Mouse (Mus musculus) liver, embryonic 14.5 days (tissue): ENCODE results near the gene Myo1a. TPM values are rescaled to one million over a fixed set of nuclear protein-coding genes. Genes with fewer than 3 reads are reported as not detected.
A peak's percentile ranks its signal among the peaks of the same experiment; 100 is the strongest.

Experiments used
- ATAC-seq: fragments of 200-750 bp; cut with Nextera tagmentation; 2 replicates; pipeline ENCODE4 v1.8.0; 2017; ENCODE audit warnings: moderate number of reproducible peaks, mild to moderate bottlenecking, moderate library complexity; ENCODE audit not compliant: insufficient read depth
- DNase-seq, 3 experiments: peaks; one replicate each; pipeline ENCODE4 v3.0.0-alpha.2; 2012 to 2013; ENCODE audit warnings: low read depth in 3 of 3, low spot score in 3 of 3
- H3K27ac ChIP-seq: fragments of 300-500 bp; sonication (generic); 2 replicates; pipeline ENCODE4 v1.5.1; 2014; ENCODE audit warnings: moderate library complexity, mild to moderate bottlenecking, control low read depth, inconsistent platforms
- H3K27me3 ChIP-seq: fragments of 300-500 bp; sonication (generic); 2 replicates; pipeline ENCODE4 v1.6.1; 2014; ENCODE audit warnings: mild to moderate bottlenecking, low read length, moderate library complexity; ENCODE audit not compliant: control insufficient read depth, insufficient read depth
- H3K36me3 ChIP-seq: fragments of 300-500 bp; sonication (generic); replicated peaks from 2 replicates; pipeline ENCODE4 v1.6.1; 2014; ENCODE audit warnings: low read depth; ENCODE audit not compliant: control insufficient read depth, insufficient read depth
- H3K4me1 ChIP-seq, 2 experiments: fragments of 200-500 bp in 1 of 2; fragments of 300-500 bp in 1 of 2; sonication (generic) in 1 of 2; replicated peaks; 2 replicates each; pipeline ENCODE4 v1.6.1; 2012 to 2014; ENCODE audit warnings: antibody characterized with exemption in 1 of 2, inconsistent platforms in 1 of 2, low read length in 1 of 2; ENCODE audit not compliant: control insufficient read depth in 2 of 2, insufficient read depth in 2 of 2
- H3K4me2 ChIP-seq: fragments of 300-500 bp; sonication (generic); 2 replicates; pipeline ENCODE4 v1.6.1; 2014; ENCODE audit warnings: low read depth, mild to moderate bottlenecking, control low read depth, moderate library complexity
- H3K4me3 ChIP-seq, 2 experiments: fragments of 200-500 bp in 1 of 2; fragments of 300-500 bp in 1 of 2; sonication (generic) in 1 of 2; 2 replicates each; pipeline ENCODE4 v1.5.1; 2012 to 2014; ENCODE audit warnings: low read depth in 2 of 2, low read length in 2 of 2, mild to moderate bottlenecking in 2 of 2, control low read depth in 1 of 2, inconsistent platforms in 1 of 2, moderate library complexity in 1 of 2; ENCODE audit not compliant: insufficient read depth in 1 of 2
- H3K9ac ChIP-seq: fragments of 300-500 bp; sonication (generic); replicated peaks from 2 replicates; pipeline ENCODE4 v1.6.1; 2014; ENCODE audit warnings: mild to moderate bottlenecking, control low read depth, moderate library complexity
- H3K9me3 ChIP-seq: fragments of 300-500 bp; sonication (generic); 2 replicates; pipeline ENCODE4 v1.6.1; 2016; ENCODE audit warnings: low read length, mixed read lengths; ENCODE audit not compliant: control insufficient read depth
- CTCF ChIP-seq: IDR thresholded peaks from 2 replicates; pipeline ENCODE4 v1.5.1; 2016; ENCODE audit warnings: antibody characterized with exemption, low read depth, control low read depth
- EP300 ChIP-seq: IDR thresholded peaks from 2 replicates; pipeline ENCODE4 v1.6.1; 2016; ENCODE audit warnings: antibody characterized with exemption, low read depth
- WGBS: fragments of 180-500 bp; shearing (Covaris S2); extraction: QIAGEN DNeasy Blood & Tissue Kit; methylation state at CpG from one replicate; pipeline ENCODE4 v1.1.7; 2014; ENCODE audit not compliant: insufficient replicate concordance; 5-methylcytosine and 5-hydroxymethylcytosine counted together
- polyA plus RNA-seq, 2 experiments: library from polyadenylated mRNA; depleted of rRNA in 1 of 2; stranded (reverse) in 1 of 2; unstranded in 1 of 2; fragments of >200 nt; fragmentation: Nextera tagmentation in 1 of 2; extraction: Ambion mirVana in 1 of 2; gene quantifications; 2 replicates each; pipeline versions ENCODE4 v1.2.1 to v1.2.3; 2012 to 2014

Myo1a gene
- polyA plus RNA-seq, 2 experiments = 0.06 to 0.30 TPM

- Histone ChIP-seq H3K9me3 (no peaks in the 10 kb centered on the region), H3K4me2 (no peak overlapping the region), H3K4me3 (no peak overlapping the region), H3K27me3 (no peaks in the 10 kb centered on the region), H3K4me1 (peaks cover 3 to 4% of the 10 kb centered on the region in 2 experiments), H3K27ac (no peak overlapping the region), H3K9ac (no peak overlapping the region), H3K36me3 (no peaks in the 10 kb centered on the region)
- DNase-seq (no peak), ATAC-seq (no peak)
- TF ChIP-seq EP300 = no peak
- no peak for TF ChIP-seq CTCF
- 76% methylated on average over 6 of the region's 6 CpGs for WGBS
Measured at GRCm38 (mm10) chr10:127682886-127683285, 22.1 kb upstream of the Myo1a start.

DNA sequence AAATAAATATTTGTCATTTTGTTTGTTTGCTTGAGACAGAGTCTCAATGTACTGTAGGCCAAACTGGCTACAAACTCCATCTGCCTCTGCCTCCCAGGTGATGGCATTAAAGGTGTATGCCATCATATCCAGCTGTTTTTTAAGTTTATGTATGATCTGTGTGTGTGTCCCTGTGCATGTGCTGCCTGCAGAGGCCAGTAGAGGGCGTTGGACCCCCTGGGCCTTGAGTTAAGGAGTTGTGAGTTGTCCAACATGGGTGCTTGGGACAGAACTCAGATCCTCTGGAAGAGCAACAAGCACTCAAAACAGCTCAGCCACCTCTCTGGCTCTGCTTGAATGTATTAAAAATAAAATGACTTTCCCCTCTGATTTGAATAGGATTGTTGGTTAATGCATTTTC lies 13.9 kb upstream of the Myo1a start:
- Histone ChIP-seq H3K9ac (no peak overlapping the region), H3K4me3 (no peak overlapping the region), H3K4me1 (peaks cover 0 to 2% of the 10 kb centered on the region in 2 experiments; a peak in 1 of 4 replicates), H3K27ac (no peak overlapping the region), H3K36me3 (peaks cover 22% of the 10 kb centered on the region), H3K4me2 (no peak overlapping the region), H3K9me3 (no peaks in the 10 kb centered on the region), H3K27me3 (no peaks in the 10 kb centered on the region)
- ATAC-seq = no peak
- WGBS = 7% methylated on average over 1 of the region's 1 CpGs
- TF ChIP-seq CTCF (peak; percentile 47), EP300 (no peak)
- DNase-seq = no peak

- Histone ChIP-seq H3K9me3 (no peaks in the 10 kb centered on the region), H3K4me3 (no peak overlapping the region), H3K4me2 (no peak overlapping the region), H3K27me3 (no peaks in the 10 kb centered on the region), H3K9ac (no peak overlapping the region), H3K27ac (no peak overlapping the region), H3K36me3 (peaks cover 25% of the 10 kb centered on the region), H3K4me1 (peaks cover 0 to 2% of the 10 kb centered on the region in 2 experiments; a peak in 1 of 4 replicates)
- no peak for ATAC-seq
- WGBS = 50% methylated on average over 2 of the region's 2 CpGs
- TF ChIP-seq CTCF (peak; percentile 69), EP300 (no peak)
- no peak for DNase-seq
Measured at GRCm38 (mm10) chr10:127694636-127695035, 10.3 kb upstream of the Myo1a start.

GRCm38 (mm10) chr10:127695775-127696174 lies 9.2 kb upstream of the Myo1a start:
- H3K4me3 ChIP-seq = no peak overlapping the region

GRCm38 (mm10) chr10:127698966-127699365 lies 6.0 kb upstream of the Myo1a start:
- Histone ChIP-seq H3K36me3 (peaks cover 13% of the 10 kb centered on the region), H3K4me3 (no peak overlapping the region), H3K9ac (no peak overlapping the region), H3K27me3 (no peaks in the 10 kb centered on the region), H3K4me2 (no peak overlapping the region), H3K4me1 (peaks cover 0 to 2% of the 10 kb centered on the region in 2 experiments; a peak in 1 of 4 replicates), H3K27ac (no peak overlapping the region), H3K9me3 (no peaks in the 10 kb centered on the region)
- no peak for DNase-seq
- WGBS = 80% methylated on average over 7 of the region's 7 CpGs
- ATAC-seq = no peak
- TF ChIP-seq CTCF = no peak
- TF ChIP-seq EP300 = no peak

More at GRCm38 (mm10) chr10:127695775-127696174, 9.2 kb upstream of the Myo1a start:
- Histone ChIP-seq H3K4me1 (peaks cover 0 to 2% of the 10 kb centered on the region in 2 experiments; a peak in 1 of 4 replicates), H3K27me3 (no peaks in the 10 kb centered on the region), H3K27ac (no peak overlapping the region), H3K36me3 (peaks cover 23% of the 10 kb centered on the region), H3K9ac (no peak overlapping the region), H3K4me2 (no peak overlapping the region), H3K9me3 (no peaks in the 10 kb centered on the region)
- no peak for DNase-seq
- 80% methylated on average over 7 of the region's 7 CpGs for WGBS
- TF ChIP-seq EP300 = no peak
- ATAC-seq = no peak
